Mouse (Mus musculus) heart, postnatal 0 days (tissue): ENCODE measurements around the gene Trafd1.

Experiments
- CTCF ChIP-seq: IDR thresholded peaks from 2 replicates; pipeline ENCODE4 v1.5.1; 2016; ENCODE audit warnings: antibody characterized with exemption, control low read depth, low read depth
- EP300 ChIP-seq: IDR thresholded peaks from 2 replicates; pipeline ENCODE4 v1.6.1; 2016; ENCODE audit warnings: antibody characterized with exemption, low read depth

GRCm38 (mm10) chr5:121336776-121337175, 48.7 kb downstream of the Trafd1 start:
- no peak for TF ChIP-seq CTCF
- no peak for TF ChIP-seq EP300
